Mouse (Mus musculus) heart, embryonic 11.5 days (tissue): ENCODE measurements around the gene Tns1. TPM values are rescaled to one million over a fixed set of nuclear protein-coding genes. Genes with fewer than 3 reads are reported as not detected.

Experiments used
- ATAC-seq: fragments of 200-750 bp; cut with Nextera tagmentation; replicated peaks from 2 replicates; pipeline ENCODE4 v1.8.0; 2017; ENCODE audit warnings: moderate library complexity; ENCODE audit not compliant: insufficient number of reproducible peaks, low FRiP score, low TSS enrichment
- H3K27ac ChIP-seq: fragments of 300-500 bp; sonication (generic); 2 replicates; pipeline ENCODE4 v1.5.1; 2014; ENCODE audit warnings: mild to moderate bottlenecking, low read depth, low read length
- H3K27me3 ChIP-seq: fragments of 300-500 bp; sonication (generic); 2 replicates; pipeline ENCODE4 v1.6.1; 2014; ENCODE audit warnings: mild to moderate bottlenecking, low read length, mixed read lengths; ENCODE audit not compliant: control insufficient read depth, insufficient read depth
- H3K36me3 ChIP-seq: fragments of 300-500 bp; sonication (generic); 2 replicates; pipeline ENCODE4 v1.6.1; 2014; ENCODE audit warnings: mild to moderate bottlenecking, low read length, moderate library complexity, mixed read lengths; ENCODE audit not compliant: control insufficient read depth, insufficient read depth
- H3K4me1 ChIP-seq: fragments of 300-500 bp; sonication (generic); 2 replicates; pipeline ENCODE4 v1.6.1; 2014; ENCODE audit warnings: low read length; ENCODE audit not compliant: control insufficient read depth, insufficient read depth
- H3K4me2 ChIP-seq: fragments of 300-500 bp; sonication (generic); 2 replicates; pipeline ENCODE4 v1.6.1; 2014; ENCODE audit warnings: mild to moderate bottlenecking, moderate library complexity
- H3K4me3 ChIP-seq: fragments of 300-500 bp; sonication (generic); 2 replicates; pipeline ENCODE4 v1.5.1; 2014; ENCODE audit warnings: low read depth, low read length
- H3K9ac ChIP-seq: fragments of 300-500 bp; sonication (generic); 2 replicates; pipeline ENCODE4 v1.6.1; 2014; ENCODE audit warnings: mild to moderate bottlenecking, low read depth, low read length, moderate library complexity
- H3K9me3 ChIP-seq: fragments of 300-500 bp; sonication (generic); replicated peaks from 2 replicates; pipeline ENCODE4 v1.6.1; 2016; ENCODE audit warnings: low read length; ENCODE audit not compliant: control insufficient read depth
- WGBS: fragments of 180-500 bp; shearing (Covaris S2); extraction: QIAGEN DNeasy Blood & Tissue Kit; methylation state at CpG from one replicate; pipeline ENCODE4 v1.1.7; 2014; ENCODE audit not compliant: insufficient replicate concordance; 5-methylcytosine and 5-hydroxymethylcytosine counted together
- polyA plus RNA-seq: library from polyadenylated mRNA; unstranded; fragments of >200 nt; fragmentation: Nextera tagmentation; extraction: Ambion mirVana; gene quantifications from 2 replicates; pipeline ENCODE4 v1.2.1, GENCODE M21; 2014

Tns1 gene
- polyA plus RNA-seq, 1 experiment from 2014 or later: 75.6 TPM

GRCm38 (mm10) chr1:74091138-74091537 lies 33.1 kb downstream of the Tns1 start:
- ATAC-seq: no peak
- Histone ChIP-seq H3K9me3 (no peaks in the 10 kb centered on the region), H3K36me3 (no peaks in the 10 kb centered on the region), H3K4me3 (no peak overlapping the region; the same call in 1 of the 2 replicates), H3K27ac (peak overlapping the region; percentile 63), H3K4me1 (peaks cover 35% of the 10 kb centered on the region), H3K9ac (peak overlapping the region; percentile 35; the same call in 1 of the 2 replicates), H3K27me3 (peaks cover 7% of the 10 kb centered on the region), H3K4me2 (peak overlapping the region; percentile 50)
- 25% methylated on average over 6 of the region's 7 CpGs for WGBS

- no peak for ATAC-seq
- peaks cover 6% of the 10 kb centered on the region for H3K27me3 ChIP-seq
- WGBS: 36% methylated on average over 7 of the region's 7 CpGs
- 0 out of 2 replicates have a peak overlapping the region, but pooled peaks have one; percentile 43 for H3K27ac ChIP-seq
- H3K4me1 ChIP-seq: peaks cover 27% of the 10 kb centered on the region
- H3K9ac ChIP-seq: peak overlapping the region; percentile 58
- no peaks in the 10 kb centered on the region for H3K36me3 ChIP-seq
- H3K9me3 ChIP-seq: no peaks in the 10 kb centered on the region
- H3K4me3 ChIP-seq: peak overlapping the region; percentile 28
- peak overlapping the region; percentile 50 for H3K4me2 ChIP-seq
Measured at GRCm38 (mm10) chr1:74090329-74090728, 33.9 kb downstream of the Tns1 start.

- H3K27ac ChIP-seq: no peak overlapping the region
- H3K9ac ChIP-seq: no peak overlapping the region
- ATAC-seq: no peak
- H3K4me1 ChIP-seq: peaks cover 30% of the 10 kb centered on the region
- no peaks in the 10 kb centered on the region for H3K36me3 ChIP-seq
- H3K4me2 ChIP-seq: no peak overlapping the region
- H3K27me3 ChIP-seq: peaks cover 7% of the 10 kb centered on the region
- WGBS: 88% methylated on average over 1 of the region's 1 CpGs
- H3K9me3 ChIP-seq: no peaks in the 10 kb centered on the region
- no peak overlapping the region for H3K4me3 ChIP-seq
Measured at GRCm38 (mm10) chr1:74088569-74088968, 35.7 kb downstream of the Tns1 start.

GRCm38 (mm10) chr1:74085566-74085965 lies 38.7 kb downstream of the Tns1 start:
- WGBS: 80% methylated on average over 7 of the region's 7 CpGs

GRCm38 (mm10) chr1:74084752-74085151 lies 39.5 kb downstream of the Tns1 start:
- peak overlapping the region; percentile 22 for H3K27ac ChIP-seq
- no peak for ATAC-seq
- H3K36me3 ChIP-seq: no peaks in the 10 kb centered on the region
- WGBS: 40% methylated on average over 5 of the region's 5 CpGs
- no peak overlapping the region for H3K4me3 ChIP-seq
- H3K9ac ChIP-seq: no peak overlapping the region; the same call in 1 of the 2 replicates
- peaks cover 30% of the 10 kb centered on the region for H3K4me1 ChIP-seq
- H3K27me3 ChIP-seq: 0 out of 2 replicates have a peak, but pooled peaks cover 4% of the 10 kb centered on the region
- H3K9me3 ChIP-seq: no peaks in the 10 kb centered on the region
- H3K4me2 ChIP-seq: no peak overlapping the region

More at GRCm38 (mm10) chr1:74085566-74085965, 38.7 kb downstream of the Tns1 start:
- Histone ChIP-seq H3K4me2 (no peak overlapping the region), H3K9me3 (no peaks in the 10 kb centered on the region), H3K27ac (no peak overlapping the region), H3K4me1 (peaks cover 34% of the 10 kb centered on the region), H3K9ac (no peak overlapping the region), H3K4me3 (no peak overlapping the region), H3K36me3 (no peaks in the 10 kb centered on the region), H3K27me3 (0 out of 2 replicates have a peak, but pooled peaks cover 4% of the 10 kb centered on the region)
- no peak for ATAC-seq

- H3K27ac ChIP-seq: peak overlapping the region; percentile 22
- H3K4me3 ChIP-seq: no peak overlapping the region
- H3K36me3 ChIP-seq: no peaks in the 10 kb centered on the region
- no peak for ATAC-seq
- H3K4me1 ChIP-seq: peaks cover 30% of the 10 kb centered on the region
- H3K4me2 ChIP-seq: no peak overlapping the region
- H3K9ac ChIP-seq: peak overlapping the region; percentile 46; the same call in 1 of the 2 replicates
- 0 out of 2 replicates have a peak, but pooled peaks cover 4% of the 10 kb centered on the region for H3K27me3 ChIP-seq
- no peaks in the 10 kb centered on the region for H3K9me3 ChIP-seq
- 65% methylated on average over 6 of the region's 6 CpGs for WGBS
Measured at GRCm38 (mm10) chr1:74084065-74084705, 40.1 kb downstream of the Tns1 start.

GRCm38 (mm10) chr1:74082841-74083463 lies 41.3 kb downstream of the Tns1 start:
- peaks cover 30% of the 10 kb centered on the region for H3K4me1 ChIP-seq
- 8% methylated on average over 6 of the region's 6 CpGs for WGBS
- peak; percentile 43; the same call in 1 of the 2 replicates for ATAC-seq

GRCm38 (mm10) chr1:74081573-74081989 lies 42.7 kb downstream of the Tns1 start:
- H3K36me3 ChIP-seq: no peaks in the 10 kb centered on the region
- peak overlapping the region; percentile 64 for H3K27ac ChIP-seq
- 0 out of 2 replicates have a peak, but pooled peaks cover 4% of the 10 kb centered on the region for H3K27me3 ChIP-seq
- H3K9ac ChIP-seq: 0 out of 2 replicates have a peak overlapping the region, but pooled peaks have one; percentile 22
- peaks cover 30% of the 10 kb centered on the region for H3K4me1 ChIP-seq
- no peaks in the 10 kb centered on the region for H3K9me3 ChIP-seq
- H3K4me3 ChIP-seq: no peak overlapping the region
- ATAC-seq: no peak
- 0 out of 2 replicates have a peak overlapping the region, but pooled peaks have one; percentile 14 for H3K4me2 ChIP-seq
- 33% methylated on average over 2 of the region's 2 CpGs for WGBS

More at GRCm38 (mm10) chr1:74082841-74083463, 41.3 kb downstream of the Tns1 start:
- Histone ChIP-seq H3K27ac (peak overlapping the region; percentile 64), H3K4me2 (0 out of 2 replicates have a peak overlapping the region, but pooled peaks have one; percentile 8), H3K27me3 (0 out of 2 replicates have a peak, but pooled peaks cover 4% of the 10 kb centered on the region), H3K4me3 (no peak overlapping the region), H3K36me3 (no peaks in the 10 kb centered on the region), H3K9ac (no peak overlapping the region), H3K9me3 (no peaks in the 10 kb centered on the region)
